7 mouse cellular contexts compared by ENCODE assay signal in genomic region chr1:195130953-195131674, GRCm38 (mm10). TPM values are rescaled to one million over a fixed set of nuclear protein-coding genes. Genes with fewer than 3 reads are reported as not detected.
DNase-seq lines count a peak whose midpoint lies in the region; ATAC-seq lines count a peak whose summit lies in the region.

Cr1l (minus strand) TSS chr1:195131586.

- under 1% methylated on average over 31 of the region's 31 CpGs for WGBS in intestine, embryonic 16.5 days
- WGBS in midbrain, embryonic 11.5 days: under 1% methylated on average over 31 of the region's 31 CpGs

- H3K36me3 ChIP-seq in intestine, embryonic 16.5 days (ENCODE audit: control insufficient read depth, insufficient read depth, low read length): 0 out of 2 replicates have a peak, but pooled peaks cover 3% of the 10 kb centered on the region
- no peaks in the 10 kb centered on the region for H3K36me3 ChIP-seq in midbrain, embryonic 11.5 days (ENCODE audit: control insufficient read depth, insufficient read depth, low read length)

- H3K9ac ChIP-seq in intestine, embryonic 16.5 days (ENCODE audit: low read depth, low read length): peak within 1 kb of the TSS; percentile 84
- peak within 1 kb of the TSS; percentile 84 for H3K9ac ChIP-seq in midbrain, embryonic 11.5 days (ENCODE audit: low read length)

- peak within 1 kb of the TSS; percentile 57 for H3K4me2 ChIP-seq in intestine, embryonic 16.5 days (ENCODE audit: low read depth, low read length)
- H3K4me2 ChIP-seq in midbrain, embryonic 11.5 days: peak within 1 kb of the TSS; percentile 48

- no peaks in the 10 kb centered on the region for H3K9me3 ChIP-seq in intestine, embryonic 16.5 days (ENCODE audit: control insufficient read depth, low read length)
- no peaks in the 10 kb centered on the region for H3K9me3 ChIP-seq in midbrain, embryonic 11.5 days (ENCODE audit: control insufficient read depth, low read length)

- H3K4me3 ChIP-seq in intestine, embryonic 16.5 days (ENCODE audit: low read length): peak within 1 kb of the TSS; percentile 69
- H3K4me3 ChIP-seq in midbrain, embryonic 11.5 days (ENCODE audit: low read depth, low read length): peak within 1 kb of the TSS; percentile 56

- intact Hi-C loops in left cerebral cortex, postnatal 36 days (cut with DNase I): no loop called here

- peak within 1 kb of the TSS; percentile 95 for H3K27ac ChIP-seq in intestine, embryonic 16.5 days (ENCODE audit: low read length)
- peak within 1 kb of the TSS; percentile 83 for H3K27ac ChIP-seq in midbrain, embryonic 11.5 days (ENCODE audit: low read depth, low read length)

- peak; percentile 100 for ATAC-seq in intestine, embryonic 16.5 days
- peak; percentile 99 for ATAC-seq in midbrain, embryonic 11.5 days (ENCODE audit: low FRiP score)

- no peaks in the 10 kb centered on the region for H3K27me3 ChIP-seq in intestine, embryonic 16.5 days (replicated peaks; ENCODE audit: control insufficient read depth, insufficient read depth, low read length)
- H3K27me3 ChIP-seq in midbrain, embryonic 11.5 days (ENCODE audit: control insufficient read depth, insufficient read depth, low read length): no peaks in the 10 kb centered on the region

- H3K4me1 ChIP-seq in intestine, embryonic 16.5 days (ENCODE audit: control insufficient read depth, insufficient read depth, low read length): no peaks in the 10 kb centered on the region
- peaks cover 2% of the 10 kb centered on the region; the same call in 1 of the 2 replicates for H3K4me1 ChIP-seq in midbrain, embryonic 11.5 days (ENCODE audit: control insufficient read depth, insufficient read depth, low read length)

- DNase-seq in adrenal gland, adult 8-10 months: peak; percentile 81
- DNase-seq in embryo, embryonic 9.5 days (ENCODE audit: extremely low spot score): peak; percentile 90
- DNase-seq in gastrocnemius, postnatal 4 days (ENCODE audit: low spot score in 2 of 2): peak; percentile 65 to 84
- DNase-seq in left cerebral cortex, postnatal 36 days (ENCODE audit: low spot score in 2 of 2): peak; percentile 89
- peak; percentile 98 for DNase-seq in midbrain, embryonic 11.5 days (ENCODE audit: low spot score, missing footprints)
- DNase-seq in skeletal muscle tissue, adult 2 months (ENCODE audit: low read depth, low spot score): peak; percentile 69

RNA-seq across cellular contexts. Expression of gene Cr1l, which starts in this region (rescaled TPM):
- 10 to 100 TPM; 77.8 to 92.1 (median 85.0) TPM for total RNA-seq in adrenal gland, adult 8-10 months (2022)
- total RNA-seq in gastrocnemius, postnatal 4 days (2021): 10 to 100 TPM; 44.7 to 50.4 TPM
- polyA plus RNA-seq in intestine, embryonic 16.5 days (2015; fragmentation: Nextera tagmentation; extraction: Ambion mirVana): 77.0 and 78.2 TPM in 2 replicates
- total RNA-seq in left cerebral cortex, postnatal 36 days (2021): 10 to 100 TPM; 28.6 to 38.7 TPM
- 39.9 and 49.8 TPM in 2 replicates for polyA plus RNA-seq in midbrain, embryonic 11.5 days (2014; fragmentation: Nextera tagmentation; extraction: Ambion mirVana)

Comparison
In these comparisons a context has a peak if more than half of its experiments do, and no peak if none do; other contexts are left out.
1. Peak in every context shown above with its lines: DNase-seq, ATAC-seq, H3K4me3 ChIP-seq and H3K27ac ChIP-seq.